Mouse (Mus musculus): ENCODE measurements at regions not wholly inside any gene's neighbourhood (a gene's known extent, or its start where the extent isn't known, plus 50 kb on each side); places are given as distances from the start of the nearest gene placed in this dataset.

- Histone ChIP-seq H3K9me3 (ENCODE audit: low read length) (no peaks in the 10 kb centered on the region), H3K4me3 (replicated peaks; ENCODE audit: low read length) (no peak overlapping the region), H3K4me1 (replicated peaks; ENCODE audit: low read depth, low read length) (no peaks in the 10 kb centered on the region), H3K36me3 (ENCODE audit: insufficient read depth, low read length) (no peaks in the 10 kb centered on the region), H3K27me3 (ENCODE audit: insufficient read depth, low read length) (no peaks in the 10 kb centered on the region)
- no peak for TF ChIP-seq POU5F1 (IDR thresholded peaks at IDR 0.05; ENCODE audit: borderline replicate concordance, low read length)
- TF ChIP-seq NANOG (IDR thresholded peaks at IDR 0.05; ENCODE audit: borderline replicate concordance, low read length): no peak
- no peak for TF ChIP-seq CTCF (conservative IDR thresholded peaks at IDR 0.05; ENCODE audit: low read length)
Observed at GRCm38 (mm10) chr12:97529556-97529955, 729.7 kb downstream of the Galc start.

- Histone ChIP-seq H3K36me3 (ENCODE audit: insufficient read depth, low read length) (no peaks in the 10 kb centered on the region), H3K9me3 (ENCODE audit: low read length) (no peaks in the 10 kb centered on the region), H3K27me3 (ENCODE audit: insufficient read depth, low read length) (no peaks in the 10 kb centered on the region), H3K4me1 (replicated peaks; ENCODE audit: low read depth, low read length) (no peaks in the 10 kb centered on the region), H3K4me3 (replicated peaks; ENCODE audit: low read length) (no peak overlapping the region)
- no peak for TF ChIP-seq CTCF (conservative IDR thresholded peaks at IDR 0.05; ENCODE audit: low read length)
- no peak for TF ChIP-seq NANOG (IDR thresholded peaks at IDR 0.05; ENCODE audit: borderline replicate concordance, low read length)
- TF ChIP-seq POU5F1 (IDR thresholded peaks at IDR 0.05; ENCODE audit: borderline replicate concordance, low read length): no peak
Observed at GRCm38 (mm10) chr12:97525931-97526330, 733.3 kb downstream of the Galc start.

DNA sequence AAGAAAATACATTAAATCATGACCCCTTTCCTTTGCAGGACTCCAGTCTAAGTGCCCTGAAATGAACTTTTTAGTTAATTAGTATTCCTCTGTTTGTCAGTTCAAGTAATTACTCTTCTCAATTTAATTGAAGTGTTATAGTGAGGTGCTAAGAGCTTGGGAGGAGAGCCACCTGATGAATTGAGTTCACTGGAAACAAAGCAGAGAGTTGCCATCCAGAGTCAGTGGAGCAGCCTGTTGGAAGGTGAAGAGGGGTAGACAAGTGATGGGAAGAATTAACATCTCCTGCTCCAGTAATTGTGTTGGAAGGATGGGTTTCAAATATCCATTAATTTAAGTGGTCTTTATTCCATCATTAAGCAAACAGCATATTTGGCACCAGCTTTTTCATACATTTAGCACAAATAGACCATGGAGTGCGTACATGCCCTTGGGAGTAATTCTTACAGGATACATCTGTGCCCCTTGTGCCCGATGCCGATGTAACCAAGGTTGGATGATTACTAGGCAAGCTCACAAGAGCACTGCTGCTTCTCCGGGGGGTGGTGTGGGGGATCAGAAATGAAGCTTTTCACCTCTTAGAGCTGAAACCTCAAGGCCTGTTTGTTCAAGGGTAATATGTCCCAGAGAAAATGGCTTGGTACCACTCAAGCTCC lies 739.3 kb downstream of the Galc start:
- Histone ChIP-seq H3K9me3 (ENCODE audit: low read length) (no peaks in the 10 kb centered on the region), H3K4me3 (replicated peaks; ENCODE audit: low read length) (no peak overlapping the region), H3K27me3 (ENCODE audit: insufficient read depth, low read length) (no peaks in the 10 kb centered on the region), H3K36me3 (ENCODE audit: insufficient read depth, low read length) (no peaks in the 10 kb centered on the region), H3K4me1 (replicated peaks; ENCODE audit: low read depth, low read length) (no peaks in the 10 kb centered on the region)
- no peak for TF ChIP-seq CTCF (conservative IDR thresholded peaks at IDR 0.05; ENCODE audit: low read length)
- TF ChIP-seq NANOG (IDR thresholded peaks at IDR 0.05; ENCODE audit: borderline replicate concordance, low read length): no peak
- TF ChIP-seq POU5F1 (IDR thresholded peaks at IDR 0.05; ENCODE audit: borderline replicate concordance, low read length): no peak

DNA sequence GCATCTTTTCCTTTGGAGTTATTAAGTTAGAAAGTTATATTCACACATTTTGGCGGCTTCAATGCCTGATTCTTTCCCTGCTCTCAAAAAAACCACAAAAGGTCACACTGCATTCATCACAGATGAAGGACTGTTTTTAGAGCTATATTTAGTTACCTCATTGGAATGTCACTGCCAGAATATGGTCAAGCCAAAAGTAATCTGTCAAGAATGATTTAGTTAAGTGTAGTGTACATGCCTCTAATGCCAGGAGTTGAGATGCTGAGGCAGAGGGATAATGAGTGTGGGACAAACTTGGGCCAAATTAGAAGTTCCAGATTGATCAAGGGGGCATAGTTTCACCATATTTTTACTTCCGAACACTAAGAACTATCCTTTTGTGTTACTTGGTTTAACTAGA lies 741.7 kb downstream of the Galc start:
- no peak overlapping the region for H3K4me3 ChIP-seq (replicated peaks; ENCODE audit: low read length)
- no peaks in the 10 kb centered on the region for H3K4me1 ChIP-seq (replicated peaks; ENCODE audit: low read depth, low read length)
- TF ChIP-seq POU5F1 (IDR thresholded peaks at IDR 0.05; ENCODE audit: borderline replicate concordance, low read length) (no peak), NANOG (IDR thresholded peaks at IDR 0.05; ENCODE audit: borderline replicate concordance, low read length) (no peak), CTCF (conservative IDR thresholded peaks at IDR 0.05; ENCODE audit: low read length) (no peak)
- H3K27me3 ChIP-seq (ENCODE audit: insufficient read depth, low read length): no peaks in the 10 kb centered on the region
- H3K36me3 ChIP-seq (ENCODE audit: insufficient read depth, low read length): no peaks in the 10 kb centered on the region
- H3K9me3 ChIP-seq (ENCODE audit: low read length): no peaks in the 10 kb centered on the region

GRCm38 (mm10) chr12:97515805-97516204 lies 743.5 kb downstream of the Galc start:
- no peaks in the 10 kb centered on the region for H3K27me3 ChIP-seq (ENCODE audit: insufficient read depth, low read length)
- TF ChIP-seq POU5F1 (IDR thresholded peaks at IDR 0.05; ENCODE audit: borderline replicate concordance, low read length): no peak
- TF ChIP-seq CTCF (conservative IDR thresholded peaks at IDR 0.05; ENCODE audit: low read length): no peak
- TF ChIP-seq NANOG (IDR thresholded peaks at IDR 0.05; ENCODE audit: borderline replicate concordance, low read length): no peak
- no peak overlapping the region for H3K4me3 ChIP-seq (replicated peaks; ENCODE audit: low read length)
- H3K36me3 ChIP-seq (ENCODE audit: insufficient read depth, low read length): no peaks in the 10 kb centered on the region
- no peaks in the 10 kb centered on the region for H3K9me3 ChIP-seq (ENCODE audit: low read length)
- no peaks in the 10 kb centered on the region for H3K4me1 ChIP-seq (replicated peaks; ENCODE audit: low read depth, low read length)

DNA sequence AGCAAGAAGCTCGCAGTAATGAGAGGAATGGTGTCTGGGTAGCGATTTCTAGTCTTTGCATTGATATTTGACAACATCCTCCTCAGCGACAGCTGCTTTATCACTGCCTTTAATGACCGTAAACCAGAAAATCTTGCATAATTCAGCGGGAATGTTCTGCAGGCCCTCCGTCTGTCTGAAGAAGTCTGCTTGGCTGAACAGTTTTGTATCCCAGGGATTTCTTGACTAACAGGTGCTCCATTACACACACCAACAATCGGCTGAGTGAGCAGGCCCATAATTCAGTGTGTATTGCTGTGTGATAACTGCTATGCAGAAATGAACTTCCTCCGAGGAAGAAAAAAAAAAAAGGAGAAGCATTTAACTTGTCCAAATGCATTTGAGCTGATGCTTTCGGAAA lies 747.4 kb downstream of the Galc start:
- Histone ChIP-seq H3K4me3 (replicated peaks; ENCODE audit: low read length) (no peak overlapping the region), H3K9me3 (ENCODE audit: low read length) (no peaks in the 10 kb centered on the region), H3K27me3 (ENCODE audit: insufficient read depth, low read length) (no peaks in the 10 kb centered on the region), H3K36me3 (ENCODE audit: insufficient read depth, low read length) (no peaks in the 10 kb centered on the region), H3K4me1 (replicated peaks; ENCODE audit: low read depth, low read length) (no peaks in the 10 kb centered on the region)
- TF ChIP-seq POU5F1 (IDR thresholded peaks at IDR 0.05; ENCODE audit: borderline replicate concordance, low read length) (no peak), CTCF (conservative IDR thresholded peaks at IDR 0.05; ENCODE audit: low read length) (no peak), NANOG (IDR thresholded peaks at IDR 0.05; ENCODE audit: borderline replicate concordance, low read length) (no peak)

DNA sequence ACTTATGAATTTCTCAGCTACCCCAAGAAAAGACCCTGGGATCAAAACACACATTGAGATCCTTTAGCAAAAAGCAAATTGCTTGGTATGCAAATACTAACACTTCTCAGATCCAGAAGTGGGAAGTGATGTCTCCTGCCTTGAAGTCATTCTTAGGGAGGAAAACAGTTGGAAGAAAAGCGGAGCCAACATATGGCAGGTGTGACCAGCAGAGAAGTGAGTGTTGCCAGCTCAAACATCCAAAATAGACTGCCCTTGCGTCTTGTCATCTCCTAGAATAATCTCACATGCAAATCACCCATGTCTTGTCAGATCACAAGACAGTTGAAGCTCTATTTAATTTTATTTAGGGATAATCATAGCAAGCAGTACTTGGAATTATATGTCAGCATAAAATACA lies 757.8 kb downstream of the Galc start:
- no peaks in the 10 kb centered on the region for H3K36me3 ChIP-seq (ENCODE audit: insufficient read depth, low read length)
- no peak overlapping the region for H3K4me3 ChIP-seq (replicated peaks; ENCODE audit: low read length)
- H3K27me3 ChIP-seq (ENCODE audit: insufficient read depth, low read length): no peaks in the 10 kb centered on the region
- no peaks in the 10 kb centered on the region for H3K4me1 ChIP-seq (replicated peaks; ENCODE audit: low read depth, low read length)
- no peak for TF ChIP-seq NANOG (IDR thresholded peaks at IDR 0.05; ENCODE audit: borderline replicate concordance, low read length)
- no peak for TF ChIP-seq CTCF (conservative IDR thresholded peaks at IDR 0.05; ENCODE audit: low read length)
- TF ChIP-seq POU5F1 (IDR thresholded peaks at IDR 0.05; ENCODE audit: borderline replicate concordance, low read length): no peak
- H3K9me3 ChIP-seq (ENCODE audit: low read length): no peaks in the 10 kb centered on the region

GRCm38 (mm10) chr12:97483559-97483958 lies 775.7 kb downstream of the Galc start:
- Histone ChIP-seq H3K27me3 (ENCODE audit: insufficient read depth, low read length) (no peaks in the 10 kb centered on the region), H3K4me3 (replicated peaks; ENCODE audit: low read length) (no peak overlapping the region), H3K36me3 (ENCODE audit: insufficient read depth, low read length) (no peaks in the 10 kb centered on the region), H3K9me3 (ENCODE audit: low read length) (no peaks in the 10 kb centered on the region), H3K4me1 (replicated peaks; ENCODE audit: low read depth, low read length) (no peaks in the 10 kb centered on the region)
- TF ChIP-seq POU5F1 (IDR thresholded peaks at IDR 0.05; ENCODE audit: borderline replicate concordance, low read length) (no peak), NANOG (IDR thresholded peaks at IDR 0.05; ENCODE audit: borderline replicate concordance, low read length) (no peak), CTCF (conservative IDR thresholded peaks at IDR 0.05; ENCODE audit: low read length) (no peak)
